Mouse (Mus musculus) ES-Bruce4 (cell line): Measurements from ENCODE around the gene Hrk. TPM values are rescaled to one million over a fixed set of nuclear protein-coding genes. Genes with fewer than 3 reads are reported as not detected.

ENCODE experiments used
- H3K27ac ChIP-seq: 2 replicates; pipeline ENCODE4 v1.5.1; 2012; ENCODE audit warnings: low read length, inconsistent platforms; ENCODE audit not compliant: insufficient read depth
- H3K27me3 ChIP-seq: 2 replicates; pipeline ENCODE4 v1.6.1; 2012; ENCODE audit warnings: mild to moderate bottlenecking, low read length, inconsistent platforms; ENCODE audit not compliant: control insufficient read depth, poor library complexity, insufficient read depth, severe bottlenecking
- H3K36me3 ChIP-seq: 2 replicates; pipeline ENCODE4 v1.6.1; 2012; ENCODE audit warnings: inconsistent platforms, mild to moderate bottlenecking, low read length, moderate library complexity; ENCODE audit not compliant: control insufficient read depth, poor library complexity, insufficient read depth, severe bottlenecking
- H3K4me1 ChIP-seq: one replicate; pipeline ENCODE4 v1.8.1; 2011; ENCODE audit warnings: low read length; ENCODE audit not compliant: control insufficient read depth, insufficient read depth
- H3K4me3 ChIP-seq: 2 replicates; pipeline ENCODE4 v1.5.1; 2011; ENCODE audit warnings: low read depth, mild to moderate bottlenecking, low read length
- H3K9ac ChIP-seq: 2 replicates; pipeline ENCODE4 v1.6.1; 2012; ENCODE audit warnings: low read depth, mild to moderate bottlenecking, inconsistent platforms; ENCODE audit not compliant: poor library complexity, severe bottlenecking
- H3K9me3 ChIP-seq: replicated peaks from 2 replicates; pipeline ENCODE4 v1.6.1; 2012; ENCODE audit warnings: mild to moderate bottlenecking, low read length, inconsistent platforms; ENCODE audit not compliant: control insufficient read depth, poor library complexity, insufficient read depth, severe bottlenecking
- CTCF ChIP-seq: IDR thresholded peaks from one replicate; pipeline ENCODE4 v1.8.1; 2011; ENCODE audit warnings: low read depth, low read length
- EP300 ChIP-seq: IDR thresholded peaks from 2 replicates; pipeline ENCODE4 v1.6.1; 2011; ENCODE audit warnings: low read depth, low read length; ENCODE audit not compliant: insufficient read depth
- POLR2A ChIP-seq: IDR thresholded peaks from one replicate; pipeline ENCODE4 v1.8.1; 2011; ENCODE audit warnings: low read length; ENCODE audit not compliant: insufficient read depth
- polyA plus RNA-seq: library from polyadenylated mRNA; stranded (reverse); fragments of >200 nt; gene quantifications from 2 replicates; pipeline ENCODE4 v1.2.4, GENCODE M21; 2011; ENCODE audit warnings: low read depth; ENCODE audit not compliant: missing spikeins, insufficient read depth, insufficient read length

The Hrk gene
- polyA plus RNA-seq = 1.3 and 1.6 TPM in 2 replicates

DNA sequence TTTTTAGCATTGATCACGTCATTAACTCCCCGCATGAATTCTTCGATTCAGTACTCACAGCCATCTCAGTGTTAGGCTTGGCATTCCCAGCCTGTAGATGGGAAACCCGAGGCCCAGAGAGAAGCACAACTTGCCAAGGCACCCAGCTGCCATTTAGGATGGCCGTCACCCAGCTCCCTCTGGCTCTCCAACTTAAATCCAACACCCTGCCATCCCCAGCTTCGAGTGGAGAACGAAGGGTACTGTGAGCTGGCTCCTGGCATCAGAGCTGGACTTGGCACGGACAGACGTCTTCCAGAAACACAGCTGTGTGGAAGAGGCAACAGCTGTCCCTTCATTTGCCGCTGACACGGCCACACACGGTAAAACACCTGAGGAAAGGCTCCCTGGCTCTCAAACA is at the start of gene Hrk:
TSS of gene Hrk (plus strand) at position 68 of the 400 bp plus-strand sequence.
- no peaks in the 10 kb centered on the region for H3K36me3 ChIP-seq
- H3K9me3 ChIP-seq = no peaks in the 10 kb centered on the region
- no peak within 1 kb of the TSS for H3K9ac ChIP-seq
- H3K4me1 ChIP-seq = no peaks in the 10 kb centered on the region
- H3K27me3 ChIP-seq = peaks cover under 1% of the 10 kb centered on the region; the same call in 1 of the 2 replicates
- no peak within 1 kb of the TSS for H3K27ac ChIP-seq
- no peak within 1 kb of the TSS for H3K4me3 ChIP-seq
- no peak for TF ChIP-seq POLR2A
- no peak for TF ChIP-seq CTCF
- no peak for TF ChIP-seq EP300

DNA sequence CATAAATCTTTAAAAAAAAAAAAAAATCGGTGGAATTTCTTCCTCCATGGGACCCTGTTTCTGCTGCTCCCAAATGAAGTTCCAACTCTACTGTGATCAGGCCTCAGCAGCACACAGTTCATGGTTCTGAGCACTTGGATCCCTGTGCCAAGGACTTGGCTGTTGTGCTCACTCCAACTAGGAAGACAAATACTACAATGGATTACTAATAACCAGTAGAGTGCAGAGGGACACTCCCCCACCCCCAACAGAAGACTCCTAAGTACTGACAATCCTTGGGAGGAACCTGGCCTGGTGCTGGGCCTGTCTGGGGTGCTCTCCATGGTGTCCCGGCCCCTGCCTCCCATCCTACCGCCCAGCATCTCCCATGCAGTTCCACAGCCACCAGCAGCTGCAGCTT is 46.1 kb upstream of the Hrk start:
- no peak for TF ChIP-seq EP300
- no peak for TF ChIP-seq POLR2A
- TF ChIP-seq CTCF = no peak
- no peaks in the 10 kb centered on the region for H3K36me3 ChIP-seq
- H3K27ac ChIP-seq = no peak overlapping the region
- H3K9me3 ChIP-seq = no peaks in the 10 kb centered on the region
- no peaks in the 10 kb centered on the region for H3K27me3 ChIP-seq
- no peaks in the 10 kb centered on the region for H3K4me1 ChIP-seq
- H3K4me3 ChIP-seq = no peak overlapping the region
- H3K9ac ChIP-seq = no peak overlapping the region

DNA sequence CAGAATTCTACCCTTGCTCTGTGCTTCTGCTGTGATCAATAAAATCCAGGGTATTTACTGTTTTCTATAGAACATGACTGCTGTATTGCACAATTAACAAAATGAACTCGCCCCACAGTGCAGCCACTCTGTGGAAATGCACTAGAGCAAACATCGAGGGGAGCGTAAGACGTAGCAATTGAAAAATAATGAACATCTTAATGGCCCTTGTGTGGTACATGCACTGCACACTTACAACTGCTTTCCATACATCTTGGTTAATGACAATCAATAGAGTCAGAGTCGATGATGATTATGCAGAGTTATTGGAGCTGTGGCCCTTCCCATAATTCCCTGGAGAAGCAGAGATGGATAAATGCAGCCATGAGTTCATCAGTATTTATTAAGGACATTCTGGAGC is 45.5 kb upstream of the Hrk start:
- Histone ChIP-seq H3K27ac (no peak overlapping the region), H3K9me3 (no peaks in the 10 kb centered on the region), H3K36me3 (no peaks in the 10 kb centered on the region), H3K4me3 (no peak overlapping the region), H3K9ac (no peak overlapping the region), H3K27me3 (no peaks in the 10 kb centered on the region), H3K4me1 (no peaks in the 10 kb centered on the region)
- no peak for TF ChIP-seq CTCF
- TF ChIP-seq POLR2A = no peak
- TF ChIP-seq EP300 = no peak

DNA sequence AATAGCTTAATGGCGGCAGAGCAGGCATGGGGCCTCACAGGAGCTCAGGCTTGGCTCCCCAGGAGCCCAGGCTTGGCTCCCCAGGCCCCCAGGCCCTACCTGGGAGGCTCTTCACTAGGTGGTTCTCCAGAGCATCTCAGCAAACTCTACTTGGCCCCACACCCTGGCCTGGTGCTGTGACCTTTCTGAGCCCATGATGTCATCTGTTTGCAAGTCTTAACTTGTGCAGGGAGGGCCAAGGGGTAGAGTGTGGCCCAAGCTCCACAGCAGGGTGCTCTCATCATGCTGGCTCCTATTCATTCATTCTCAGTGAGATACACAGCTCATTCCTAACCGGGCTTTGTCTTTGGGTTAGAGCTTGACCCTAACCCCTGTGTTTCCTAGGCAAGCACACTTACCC is 43.8 kb upstream of the Hrk start:
- Histone ChIP-seq H3K4me3 (no peak overlapping the region), H3K4me1 (no peaks in the 10 kb centered on the region), H3K9me3 (no peaks in the 10 kb centered on the region), H3K27me3 (no peaks in the 10 kb centered on the region), H3K9ac (no peak overlapping the region), H3K27ac (no peak overlapping the region), H3K36me3 (no peaks in the 10 kb centered on the region)
- TF ChIP-seq EP300 = no peak
- no peak for TF ChIP-seq CTCF
- TF ChIP-seq POLR2A = no peak

DNA sequence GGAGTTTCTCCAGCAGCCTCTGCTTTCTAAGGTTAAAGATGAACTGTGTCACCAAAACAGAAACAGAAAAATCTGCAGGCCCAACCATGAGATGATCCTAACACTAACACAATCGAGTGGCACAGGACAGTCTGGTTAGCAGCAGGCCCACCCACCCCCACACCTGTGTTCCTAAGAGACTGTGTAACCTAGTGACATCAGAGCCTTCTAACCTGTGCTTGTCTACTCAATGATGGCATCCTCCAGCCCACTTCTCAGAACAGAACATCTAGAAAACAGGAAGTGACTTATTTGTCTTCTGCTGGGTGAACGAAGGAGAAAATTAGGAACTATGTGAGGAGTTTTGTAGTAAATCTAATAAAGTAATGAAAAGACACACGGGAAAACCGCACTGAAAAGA is 42.5 kb upstream of the Hrk start:
- no peak overlapping the region for H3K4me3 ChIP-seq
- no peaks in the 10 kb centered on the region for H3K27me3 ChIP-seq
- H3K9me3 ChIP-seq = no peaks in the 10 kb centered on the region
- TF ChIP-seq POLR2A = no peak
- no peak for TF ChIP-seq EP300
- H3K4me1 ChIP-seq = no peaks in the 10 kb centered on the region
- no peak overlapping the region for H3K9ac ChIP-seq
- no peak overlapping the region for H3K27ac ChIP-seq
- no peaks in the 10 kb centered on the region for H3K36me3 ChIP-seq

DNA sequence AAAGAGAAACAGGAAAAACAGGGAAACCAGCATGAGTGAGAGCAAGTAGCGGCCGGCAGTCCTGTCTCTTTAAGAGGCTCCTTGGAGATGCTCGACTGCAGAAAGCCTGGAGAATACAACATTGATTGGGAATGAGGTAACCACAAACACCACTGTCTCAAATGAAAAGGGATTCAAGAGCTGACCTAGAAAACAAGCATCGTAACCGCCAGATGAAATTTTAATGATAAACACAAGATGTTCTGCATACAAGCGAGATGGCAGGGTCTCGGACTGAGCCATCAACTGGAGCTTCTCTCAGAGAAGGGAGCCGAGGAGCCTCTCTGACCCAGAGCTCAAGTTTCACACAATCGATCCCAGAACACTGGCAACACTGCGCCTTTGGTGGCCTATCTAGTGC is 41.4 kb upstream of the Hrk start:
- Histone ChIP-seq H3K9ac (no peak overlapping the region), H3K27ac (no peak overlapping the region)
- TF ChIP-seq EP300 (no peak), CTCF (no peak), POLR2A (no peak)

More for the DNA sequence above, 41.4 kb upstream of the Hrk start:
- Histone ChIP-seq H3K9me3 (no peaks in the 10 kb centered on the region), H3K36me3 (peaks cover 3% of the 10 kb centered on the region; the same call in 1 of the 2 replicates), H3K4me3 (no peak overlapping the region), H3K27me3 (no peaks in the 10 kb centered on the region), H3K4me1 (no peaks in the 10 kb centered on the region)
